Mouse (Mus musculus) stomach, postnatal 0 days (tissue): ENCODE data around the gene Rbm34.

Experiments used
- CTCF ChIP-seq: IDR thresholded peaks from 2 replicates; pipeline ENCODE4 v1.5.1; 2016; ENCODE audit warnings: antibody characterized with exemption, low read depth, mild to moderate bottlenecking, moderate library complexity
- EP300 ChIP-seq: optimal IDR thresholded peaks from 2 replicates; pipeline ENCODE3; 2016; ENCODE audit warnings: antibody characterized with exemption

GRCm38 (mm10) chr8:126932249-126932648 is 38.6 kb downstream of the Rbm34 start:
- TF ChIP-seq EP300 (no peak), CTCF (no peak)
